Mouse (Mus musculus): Measurements from ENCODE around the gene Trub1.

GRCm38 (mm10) chr19:57407947-57408346 is 44.8 kb upstream of the Trub1 start:
- TF ChIP-seq POLR2A (IDR thresholded peaks at IDR 0.05; ENCODE audit: borderline replicate concordance, extremely low read depth, insufficient read depth, insufficient read length, poor library complexity, severe bottlenecking) (no peak), CTCF (IDR thresholded peaks at IDR 0.05; ENCODE audit: borderline replicate concordance, extremely low read depth, insufficient read depth, insufficient read length) (no peak)
